In genomic region chr15:25000171-25000570, GRCm38 (mm10) we compare ENCODE assay signal across 16 mouse cellular contexts.
"Had no signal": no experiment of that assay in that cellular context is flagged by ENCODE, and none has a peak within 500 bp of the region (broad histone marks: within the 10 kb centered on the region; RNA-seq: fewer than 3 reads in every experiment).

No protein-coding gene starts in this region.

- H3K4me1 ChIP-seq: neural tube, embryonic 12.5 days; neural tube, embryonic 13.5 days; stomach, embryonic 15.5 days had no signal

- H3K27me3 ChIP-seq: neural tube, embryonic 12.5 days; neural tube, embryonic 13.5 days; stomach, embryonic 15.5 days had no signal

- H3K4me3 ChIP-seq: neural tube, embryonic 12.5 days; neural tube, embryonic 13.5 days; stomach, embryonic 15.5 days had no signal

- H3K27ac ChIP-seq: neural tube, embryonic 12.5 days; neural tube, embryonic 13.5 days; stomach, embryonic 15.5 days; stomach, postnatal 0 days had no signal

- H3K9ac ChIP-seq: neural tube, embryonic 12.5 days; neural tube, embryonic 13.5 days; stomach, embryonic 15.5 days had no signal

- DNase-seq: retina, postnatal 1 day; right cerebral cortex, adult 18-20 months; right cerebral cortex, postnatal 14 days; right cerebral cortex, postnatal 25 days; right cerebral cortex, postnatal 4 days; spleen, adult 18-20 months; thymus, adult 18-20 months; thymus, adult 2 months; thymus, postnatal 14 days; thymus, postnatal 25 days; thymus, postnatal 36 days; thymus, postnatal 4 days had no signal

- H3K9me3 ChIP-seq: neural tube, embryonic 12.5 days; neural tube, embryonic 13.5 days; stomach, embryonic 15.5 days had no signal

- H3K36me3 ChIP-seq: neural tube, embryonic 12.5 days; neural tube, embryonic 13.5 days; stomach, embryonic 15.5 days had no signal

- H3K4me2 ChIP-seq: neural tube, embryonic 12.5 days; neural tube, embryonic 13.5 days; stomach, embryonic 15.5 days had no signal
